Mouse (Mus musculus): ENCODE measurements around the gene Fbxo42. TPM values are rescaled to one million over a fixed set of nuclear protein-coding genes. Genes with fewer than 3 reads are reported as not detected.

Gene Fbxo42
- polyA plus RNA-seq, 1 experiment from 2014 or later = 22.5 TPM

DNA sequence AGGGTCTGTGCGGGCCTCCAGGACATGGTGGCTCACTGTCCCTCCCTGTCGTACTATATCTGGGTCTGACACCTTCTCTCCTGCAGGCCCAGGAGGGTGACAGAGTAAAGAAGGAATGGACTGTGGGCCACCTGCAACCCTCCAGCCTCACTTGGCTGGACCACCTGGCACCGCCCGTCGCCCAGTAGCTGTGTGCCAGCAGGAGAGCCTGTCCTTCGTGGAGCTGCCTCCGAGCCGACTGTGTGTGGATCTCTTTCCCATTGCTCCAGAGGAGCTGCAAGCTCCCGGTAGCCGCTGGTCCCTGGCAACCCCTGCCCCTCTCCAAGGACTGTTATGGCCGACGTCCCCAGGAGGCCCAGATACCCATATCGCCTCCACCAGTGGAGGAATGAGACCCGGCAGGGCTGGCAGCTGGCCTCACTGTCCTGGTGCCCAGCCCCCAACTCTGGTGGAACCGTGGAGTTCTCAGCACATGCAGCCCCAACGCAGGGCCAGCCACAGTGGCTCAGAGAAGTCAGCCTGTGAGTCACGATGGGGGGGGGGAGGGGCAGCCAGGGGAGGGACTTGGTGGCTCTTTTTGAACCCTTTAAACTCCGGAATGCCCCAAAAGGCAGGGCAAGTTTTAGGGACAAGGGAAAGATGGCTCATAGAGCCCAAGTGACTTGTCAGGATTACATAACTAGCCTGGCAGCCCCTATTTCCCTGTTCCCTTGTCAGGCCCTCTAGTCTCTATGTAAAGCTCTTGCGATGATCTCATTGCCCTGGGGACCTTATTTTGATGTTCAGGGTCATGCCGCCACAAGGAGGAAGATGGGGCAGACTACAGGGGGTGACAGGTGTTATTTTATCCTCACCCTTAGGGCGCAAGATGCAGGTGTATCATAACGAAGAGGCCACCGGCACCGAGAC lies 98.6 kb downstream of the Fbxo42 start:
- H3K4me1 ChIP-seq = peaks cover 74% of the 10 kb centered on the region
- H3K36me3 ChIP-seq = 0 out of 2 replicates have a peak, but pooled peaks cover 10% of the 10 kb centered on the region
- no peaks in the 10 kb centered on the region for H3K9me3 ChIP-seq
- ATAC-seq (ENCODE audit: borderline replicate concordance, extremely low read depth, low FRiP score, low TSS enrichment) = no peak
- peak overlapping the region; percentile 72 for H3K4me2 ChIP-seq
- H3K27ac ChIP-seq = 0 out of 2 replicates have a peak overlapping the region, but pooled peaks have one; percentile 18
- no peak overlapping the region for H3K4me3 ChIP-seq
- WGBS = 19% methylated on average over 24 of the region's 24 CpGs
- no peak overlapping the region for H3K9ac ChIP-seq
- peaks cover 62% of the 10 kb centered on the region for H3K27me3 ChIP-seq

DNA sequence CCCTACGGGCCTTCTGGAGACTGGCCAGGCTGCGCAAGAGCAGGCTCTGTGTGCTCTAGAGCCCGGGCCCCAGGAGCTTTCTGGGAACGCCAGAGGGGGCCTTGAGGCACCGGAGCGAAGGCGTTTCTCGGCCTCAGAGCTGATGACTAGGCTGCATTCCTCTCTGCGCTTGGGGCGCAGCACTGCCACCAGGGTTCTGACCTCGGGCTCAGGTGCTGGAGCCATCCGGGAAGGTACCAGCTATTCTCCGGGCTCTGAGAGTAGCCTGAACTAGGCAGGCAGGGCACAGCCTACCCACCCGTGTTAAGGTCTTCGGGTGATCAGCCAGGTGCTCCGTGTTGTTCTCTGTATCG lies 99.3 kb downstream of the Fbxo42 start:
- Histone ChIP-seq H3K27ac (peak overlapping the region; percentile 20; the same call in 1 of the 2 replicates), H3K9ac (peak overlapping the region; percentile 11; the same call in 1 of the 2 replicates), H3K4me1 (peaks cover 68% of the 10 kb centered on the region), H3K27me3 (peaks cover 55% of the 10 kb centered on the region), H3K36me3 (peaks cover 14% of the 10 kb centered on the region), H3K4me3 (no peak overlapping the region), H3K4me2 (peak overlapping the region; percentile 72), H3K9me3 (no peaks in the 10 kb centered on the region)
- no peak for ATAC-seq (ENCODE audit: borderline replicate concordance, extremely low read depth, low FRiP score, low TSS enrichment)
- 8% methylated on average over 17 of the region's 17 CpGs for WGBS

DNA sequence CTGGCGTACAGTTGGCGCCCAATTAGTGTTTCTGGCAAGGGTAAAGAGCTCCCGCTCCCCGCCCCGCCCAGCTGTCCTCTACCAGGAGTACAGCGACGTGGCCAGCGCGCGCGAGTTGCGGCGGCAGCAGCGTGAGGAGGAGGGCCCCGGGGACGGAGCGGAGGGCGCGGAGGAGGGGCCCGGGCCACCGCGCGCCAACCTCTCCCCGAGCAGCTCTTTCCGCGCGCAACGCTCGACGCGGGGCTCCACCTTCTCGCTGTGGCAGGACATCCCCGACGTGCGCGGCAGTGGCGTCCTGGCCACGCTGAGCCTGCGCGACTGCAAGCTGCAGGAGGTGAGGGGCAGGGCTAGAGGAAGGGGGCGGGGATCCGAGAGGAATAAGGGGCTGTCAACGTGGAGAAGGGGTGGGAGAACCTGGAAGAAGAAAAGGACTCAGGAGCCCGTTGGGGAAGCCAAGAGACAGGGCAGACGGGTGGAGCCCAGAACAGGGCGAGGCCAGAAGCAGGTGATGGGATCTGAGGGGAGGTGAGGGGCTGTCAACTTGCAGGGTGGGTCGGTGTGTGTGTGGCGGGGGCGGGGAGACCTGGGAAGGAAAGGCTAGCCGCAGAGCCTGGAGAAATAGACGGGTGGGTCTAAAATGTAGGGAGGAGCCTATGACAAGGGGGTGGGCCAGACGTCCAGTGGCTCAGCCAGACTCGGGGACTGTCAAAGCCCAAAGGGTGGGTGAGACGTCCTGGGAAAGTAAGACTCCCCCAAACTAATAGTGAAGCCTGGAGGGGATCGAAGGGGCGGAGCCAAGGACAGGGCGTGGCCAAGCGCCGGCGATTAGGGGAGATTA lies 100.3 kb downstream of the Fbxo42 start:
- peak overlapping the region; percentile 20 for H3K27ac ChIP-seq
- 1% methylated on average over 56 of the region's 60 CpGs for WGBS

DNA sequence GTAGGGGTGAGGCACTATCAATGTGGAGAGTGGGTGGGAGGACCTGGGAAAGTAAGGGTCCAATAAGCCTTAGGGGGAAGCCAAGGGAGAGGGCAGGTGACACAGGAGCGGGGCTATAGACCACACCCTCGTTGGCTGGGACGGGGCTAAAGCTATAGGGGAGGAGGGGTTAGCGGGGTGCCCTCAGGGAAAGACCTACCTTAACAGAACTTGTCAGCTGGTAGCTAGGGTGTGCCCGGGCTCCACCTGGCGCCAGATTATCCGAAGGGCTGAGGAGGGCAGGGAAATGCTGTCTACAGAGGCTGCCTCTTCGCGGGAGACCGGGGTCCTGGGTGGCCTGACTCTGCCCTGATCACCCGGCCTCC lies 100.9 kb downstream of the Fbxo42 start:
- peaks cover 19% of the 10 kb centered on the region for H3K36me3 ChIP-seq
- ATAC-seq (ENCODE audit: borderline replicate concordance, extremely low read depth, low FRiP score, low TSS enrichment) = peak; percentile 28
- H3K27ac ChIP-seq = no peak overlapping the region
- no peak overlapping the region for H3K9ac ChIP-seq
- H3K4me1 ChIP-seq = peaks cover 51% of the 10 kb centered on the region
- WGBS = 29% methylated on average over 11 of the region's 11 CpGs
- peak overlapping the region; percentile 41 for H3K4me3 ChIP-seq
- H3K27me3 ChIP-seq = peaks cover 47% of the 10 kb centered on the region
- H3K4me2 ChIP-seq = peak overlapping the region; percentile 72
- no peaks in the 10 kb centered on the region for H3K9me3 ChIP-seq

More for the DNA sequence above, 100.3 kb downstream of the Fbxo42 start:
- Histone ChIP-seq H3K36me3 (peaks cover 19% of the 10 kb centered on the region), H3K4me1 (peaks cover 57% of the 10 kb centered on the region), H3K9me3 (no peaks in the 10 kb centered on the region), H3K27me3 (peaks cover 47% of the 10 kb centered on the region), H3K4me2 (peak overlapping the region; percentile 72), H3K9ac (peak overlapping the region; percentile 11; the same call in 1 of the 2 replicates), H3K4me3 (peak overlapping the region; percentile 41)
- peak; percentile 44 for ATAC-seq (ENCODE audit: borderline replicate concordance, extremely low read depth, low FRiP score, low TSS enrichment)

DNA sequence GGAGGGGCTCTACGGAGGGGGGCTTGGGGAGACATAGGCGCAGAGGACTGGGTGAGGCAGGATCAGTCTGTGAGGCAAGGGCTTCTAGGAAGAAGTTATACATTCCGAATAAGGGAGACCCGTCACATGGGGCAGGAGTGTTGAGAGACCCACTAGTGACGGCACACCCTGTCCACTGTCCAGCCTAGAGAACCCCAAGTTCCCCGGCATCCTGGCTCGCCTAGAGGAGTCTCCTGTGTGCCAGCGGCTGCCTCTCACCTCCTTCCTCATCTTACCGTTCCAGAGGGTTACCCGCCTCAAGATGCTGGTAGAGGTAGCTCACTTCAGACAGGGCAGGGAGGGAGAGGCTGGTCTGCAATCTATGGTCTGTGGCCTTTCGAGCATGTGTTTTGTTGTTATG lies 101.7 kb downstream of the Fbxo42 start:
- Histone ChIP-seq H3K27ac (no peak overlapping the region), H3K9ac (no peak overlapping the region), H3K4me1 (peaks cover 50% of the 10 kb centered on the region), H3K36me3 (peaks cover 19% of the 10 kb centered on the region), H3K4me2 (no peak overlapping the region), H3K4me3 (no peak overlapping the region), H3K27me3 (peaks cover 44% of the 10 kb centered on the region), H3K9me3 (no peaks in the 10 kb centered on the region)
- ATAC-seq (ENCODE audit: borderline replicate concordance, extremely low read depth, low FRiP score, low TSS enrichment) = no peak
- 68% methylated on average over 11 of the region's 11 CpGs for WGBS

DNA sequence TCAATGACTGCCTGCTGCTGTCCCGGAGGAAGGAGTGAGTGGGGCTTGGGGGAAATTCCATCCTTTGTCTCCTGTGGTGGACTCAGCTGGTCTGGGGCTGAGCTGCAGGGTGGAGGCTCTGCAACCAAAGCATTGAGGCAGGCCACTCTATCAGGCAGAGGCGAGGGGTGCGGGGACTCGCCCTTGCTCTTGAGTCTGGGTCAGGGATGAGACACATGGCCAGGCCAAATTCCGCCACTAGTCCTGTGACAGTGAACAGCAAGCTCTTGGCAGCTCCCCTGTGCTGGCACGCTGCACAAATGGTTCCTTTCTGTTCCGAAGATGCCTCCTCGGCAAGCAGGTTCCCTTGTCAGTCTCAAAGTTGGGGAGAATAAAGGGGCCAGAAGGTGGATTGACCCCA lies 103.4 kb downstream of the Fbxo42 start:
- Histone ChIP-seq H3K27me3 (peaks cover 40% of the 10 kb centered on the region), H3K36me3 (peaks cover 19% of the 10 kb centered on the region), H3K4me2 (no peak overlapping the region), H3K4me1 (peaks cover 38% of the 10 kb centered on the region), H3K9ac (no peak overlapping the region), H3K27ac (no peak overlapping the region), H3K4me3 (no peak overlapping the region), H3K9me3 (no peaks in the 10 kb centered on the region)
- no peak for ATAC-seq (ENCODE audit: borderline replicate concordance, extremely low read depth, low FRiP score, low TSS enrichment)
- 78% methylated on average over 8 of the region's 8 CpGs for WGBS

DNA sequence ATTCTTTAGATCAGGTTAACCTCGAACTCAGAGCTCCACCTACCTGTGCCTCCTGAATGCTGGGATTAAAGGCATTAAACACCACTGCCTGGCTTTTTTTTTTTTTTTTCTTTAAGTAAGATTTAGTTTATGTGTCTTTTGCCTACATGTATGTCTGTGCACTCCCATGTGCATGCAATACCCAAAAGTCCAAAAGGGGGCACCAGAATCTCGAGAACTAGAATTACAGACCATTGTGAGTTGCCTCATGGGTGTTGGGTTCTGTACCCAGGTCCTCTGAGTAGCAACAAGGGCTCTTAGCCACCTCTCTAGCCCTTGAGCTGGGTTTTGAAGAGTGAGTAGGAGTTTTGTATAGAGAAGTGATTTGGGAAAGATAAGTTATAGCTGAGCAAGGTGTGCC lies 104.9 kb downstream of the Fbxo42 start:
- 68% methylated on average over 2 of the region's 2 CpGs for WGBS
- no peak overlapping the region for H3K9ac ChIP-seq
- ATAC-seq (ENCODE audit: borderline replicate concordance, extremely low read depth, low FRiP score, low TSS enrichment) = no peak

More for the DNA sequence above, 104.9 kb downstream of the Fbxo42 start:
- Histone ChIP-seq H3K4me1 (peaks cover 22% of the 10 kb centered on the region), H3K36me3 (peaks cover 22% of the 10 kb centered on the region), H3K4me3 (no peak overlapping the region), H3K27me3 (peaks cover 24% of the 10 kb centered on the region), H3K4me2 (no peak overlapping the region), H3K27ac (no peak overlapping the region), H3K9me3 (no peaks in the 10 kb centered on the region)

Other genes starting within 250 kb of the Fbxo42 start
- gene Padi2, start 241.6 kb upstream of the Fbxo42 start, polyA plus RNA-seq (2015; fragmentation: Nextera tagmentation; extraction: Ambion mirVana) = 1.8 and 2.6 TPM in 2 replicates
- 370 and 381 TPM in 2 replicates for gene Sdhb, start 186.7 kb upstream of the Fbxo42 start, polyA plus RNA-seq (2015; fragmentation: Nextera tagmentation; extraction: Ambion mirVana)
- 35.0 and 36.0 TPM in 2 replicates for gene Atp13a2, start 161.0 kb upstream of the Fbxo42 start, polyA plus RNA-seq (2015; fragmentation: Nextera tagmentation; extraction: Ambion mirVana)
- gene Mfap2, start 137.5 kb upstream of the Fbxo42 start, polyA plus RNA-seq (2015; fragmentation: Nextera tagmentation; extraction: Ambion mirVana) = 496 and 501 TPM in 2 replicates
- 6.7 and 7.6 TPM in 2 replicates for gene Crocc, start 87.4 kb upstream of the Fbxo42 start, polyA plus RNA-seq (2015; fragmentation: Nextera tagmentation; extraction: Ambion mirVana)
- 102 and 110 TPM in 2 replicates for gene Necap2, start 69.6 kb upstream of the Fbxo42 start, polyA plus RNA-seq (2015; fragmentation: Nextera tagmentation; extraction: Ambion mirVana)
- gene Spata21, start 59.6 kb upstream of the Fbxo42 start, polyA plus RNA-seq (2015; fragmentation: Nextera tagmentation; extraction: Ambion mirVana) = 0.16 and 0.62 TPM in 2 replicates
- 43.2 and 48.7 TPM in 2 replicates for gene Szrd1, start 8.1 kb upstream of the Fbxo42 start, polyA plus RNA-seq (2015; fragmentation: Nextera tagmentation; extraction: Ambion mirVana)
- 5.9 and 6.0 TPM in 2 replicates for gene Rsg1, start 66.0 kb downstream of the Fbxo42 start, polyA plus RNA-seq (2015; fragmentation: Nextera tagmentation; extraction: Ambion mirVana)
- 19.2 and 20.5 TPM in 2 replicates for gene Arhgef19, start 91.6 kb downstream of the Fbxo42 start, polyA plus RNA-seq (2015; fragmentation: Nextera tagmentation; extraction: Ambion mirVana)
- gene Epha2, start 153.3 kb downstream of the Fbxo42 start, polyA plus RNA-seq (2015; fragmentation: Nextera tagmentation; extraction: Ambion mirVana) = 10.8 and 11.0 TPM in 2 replicates
- 3.1 and 3.6 TPM in 2 replicates for gene Fam131c, start 220.3 kb downstream of the Fbxo42 start, polyA plus RNA-seq (2015; fragmentation: Nextera tagmentation; extraction: Ambion mirVana)